In genomic region chr4:139310171-139310898, GRCm38 (mm10) we compare ENCODE assay signal across 8 mouse cellular contexts. TPM values are rescaled to one million over a fixed set of nuclear protein-coding genes. Genes with fewer than 3 reads are reported as not detected.
DNase-seq lines count a peak whose midpoint lies in the region; ATAC-seq lines count a peak whose summit lies in the region.

TSS of gene Pqlc2 (minus strand) at chr4:139310708.
TSS of gene Akr7a5 (plus strand) at chr4:139310744.

- H3K36me3 ChIP-seq in hindbrain, embryonic 14.5 days (replicated peaks; ENCODE audit: control insufficient read depth, insufficient read depth), result peaks cover 29% of the 10 kb centered on the region

- H3K27me3 ChIP-seq in hindbrain, embryonic 14.5 days (ENCODE audit: control insufficient read depth, insufficient read depth, low read length), result no peaks in the 10 kb centered on the region; the same call in 1 of the 2 replicates

- H3K27ac ChIP-seq in hindbrain, embryonic 14.5 days, result peak within 1 kb of the TSS; percentile 71

- under 1% methylated on average over 63 of the region's 63 CpGs for WGBS in hindbrain, embryonic 14.5 days

- peaks cover 19% of the 10 kb centered on the region for H3K4me1 ChIP-seq in hindbrain, embryonic 14.5 days (replicated peaks; ENCODE audit: control insufficient read depth, insufficient read depth, low read length)

- H3K4me3 ChIP-seq in hindbrain, embryonic 14.5 days (replicated peaks; ENCODE audit: low read length), result peak within 1 kb of the TSS; percentile 91

- peak within 1 kb of the TSS; percentile 97 for H3K4me2 ChIP-seq in hindbrain, embryonic 14.5 days (replicated peaks)

- DNase-seq in R1 (ENCODE audit: low read depth, low spot score), result peak; percentile 92
- peak; percentile 100 for DNase-seq in cerebellum, postnatal 25 days
- peak; percentile 98 to 99 for DNase-seq in frontal cortex, postnatal 25 days (ENCODE audit: low spot score in 2 of 2)
- peak; percentile 98 for DNase-seq in hindbrain, embryonic 14.5 days (ENCODE audit: low spot score)
- DNase-seq in layer of hippocampus, postnatal 36 days, result peak; percentile 97 to 98
- DNase-seq in lung, postnatal 36 days, result peak; percentile 98
- peak; percentile 96 for DNase-seq in retina, postnatal 1 day
- DNase-seq in urinary bladder, adult 18-20 months (ENCODE audit: low spot score in 2 of 2), result peak; percentile 97 to 100

- peak; percentile 90 for ATAC-seq in hindbrain, embryonic 14.5 days (ENCODE audit: low FRiP score)

- H3K9me3 ChIP-seq in hindbrain, embryonic 14.5 days (ENCODE audit: control insufficient read depth, low read length), result no peaks in the 10 kb centered on the region

- peak within 1 kb of the TSS; percentile 86 for H3K9ac ChIP-seq in hindbrain, embryonic 14.5 days

RNA-seq across cellular contexts. Expression of gene Pqlc2, which starts in this region (rescaled TPM):
- polyA plus RNA-seq in hindbrain, embryonic 14.5 days (2014; fragmentation: Nextera tagmentation; extraction: Ambion mirVana), result 10.0 and 13.3 TPM in 2 replicates
- total RNA-seq in layer of hippocampus, postnatal 36 days (2021), result 10 to 100 TPM; 11.9 to 13.2 TPM

RNA-seq across cellular contexts. Expression of gene Akr7a5, which starts in this region (rescaled TPM):
- polyA plus RNA-seq in hindbrain, embryonic 14.5 days (2014; fragmentation: Nextera tagmentation; extraction: Ambion mirVana), result 57.6 and 58.7 TPM in 2 replicates
- 10 to 100 TPM; 32.1 to 32.3 TPM for total RNA-seq in layer of hippocampus, postnatal 36 days (2021)

Comparison
In these comparisons a context has a peak if more than half of its experiments do, and no peak if none do; other contexts are left out.
1. Peak in every context shown above with its lines: DNase-seq, ATAC-seq, H3K4me3 ChIP-seq and H3K27ac ChIP-seq.